Mouse (Mus musculus) megakaryocyte, embryonic 14.5 days (primary cell): ENCODE measurements at regions not wholly inside any gene's neighbourhood (a gene's known extent, or its start where the extent isn't known, plus 50 kb on each side); places are given as distances from the start of the nearest gene placed in this dataset.

Experiments
- FLI1 ChIP-seq: IDR thresholded peaks from 2 replicates; pipeline ENCODE4 v1.6.1; 2012; ENCODE audit warnings: low read length, inconsistent platforms, mixed read lengths
- GATA1 ChIP-seq: IDR thresholded peaks from 3 replicates; pipeline ENCODE4 v1.6.1; 2012; ENCODE audit warnings: mixed read lengths, low read length, inconsistent platforms, borderline replicate concordance

- TF ChIP-seq GATA1 (no peak), FLI1 (no peak)
Observed at GRCm38 (mm10) chr16:50001662-50002455, 201.5 kb downstream of the Cd47 start.
